Mouse (Mus musculus): Measurements from ENCODE around the gene Mthfr.

The Mthfr gene

GRCm38 (mm10) chr4:148038600-148039253 lies at the start of gene Mthfr, which contains the start of gene Clcn6:
Mthfr (plus strand) TSS chr4:148039077.
Clcn6 (minus strand) TSS chr4:148038821.
- peak; percentile 86 for ATAC-seq (ENCODE audit: low TSS enrichment)

GRCm38 (mm10) chr4:147993571-147994095 lies 45.2 kb upstream of the Mthfr start:
- no peak for ATAC-seq (ENCODE audit: low TSS enrichment)

- no peak for ATAC-seq (ENCODE audit: low TSS enrichment)
Observed at GRCm38 (mm10) chr4:147995311-147995710, 43.6 kb upstream of the Mthfr start.

GRCm38 (mm10) chr4:148000202-148000772 lies 38.6 kb upstream of the Mthfr start, which contains the start of gene Nppa:
Nppa (plus strand) TSS chr4:148000722.
- ATAC-seq (ENCODE audit: low TSS enrichment) = no peak

GRCm38 (mm10) chr4:148001013-148001789 lies 37.7 kb upstream of the Mthfr start:
- ATAC-seq (ENCODE audit: low TSS enrichment) = no peak

GRCm38 (mm10) chr4:148001866-148002265 lies 37.0 kb upstream of the Mthfr start:
- no peak for ATAC-seq (ENCODE audit: low TSS enrichment)

- no peak for ATAC-seq (ENCODE audit: low TSS enrichment)
Observed at GRCm38 (mm10) chr4:148004361-148004760, 34.5 kb upstream of the Mthfr start.

GRCm38 (mm10) chr4:148008412-148008811 lies 30.5 kb upstream of the Mthfr start:
- ATAC-seq (ENCODE audit: low TSS enrichment) = peak; percentile 74

- no peak for ATAC-seq (ENCODE audit: low TSS enrichment)
Observed at GRCm38 (mm10) chr4:148009641-148010040, 29.2 kb upstream of the Mthfr start.

GRCm38 (mm10) chr4:148011332-148011731 lies 27.5 kb upstream of the Mthfr start:
- no peak for ATAC-seq (ENCODE audit: low TSS enrichment)

- no peak for ATAC-seq (ENCODE audit: low TSS enrichment)
Observed at GRCm38 (mm10) chr4:148012216-148012615, 26.7 kb upstream of the Mthfr start.

- ATAC-seq (ENCODE audit: low TSS enrichment) = no peak
Observed at GRCm38 (mm10) chr4:148015418-148015817, 23.5 kb upstream of the Mthfr start.

GRCm38 (mm10) chr4:148016981-148017380 lies 21.9 kb upstream of the Mthfr start:
- no peak for ATAC-seq (ENCODE audit: low TSS enrichment)

GRCm38 (mm10) chr4:148018410-148018809 lies 20.5 kb upstream of the Mthfr start:
- ATAC-seq (ENCODE audit: low TSS enrichment) = 0 out of 2 replicates have a peak, but pooled peaks have one; percentile 20

- ATAC-seq (ENCODE audit: low TSS enrichment) = no peak
Observed at GRCm38 (mm10) chr4:148024003-148024402, 14.9 kb upstream of the Mthfr start.

- no peak for ATAC-seq (ENCODE audit: low TSS enrichment)
Observed at GRCm38 (mm10) chr4:148029297-148029696, 9.6 kb upstream of the Mthfr start.

GRCm38 (mm10) chr4:148030506-148030905 lies 8.4 kb upstream of the Mthfr start:
- no peak for ATAC-seq (ENCODE audit: low TSS enrichment)

- ATAC-seq (ENCODE audit: low TSS enrichment) = no peak
Observed at GRCm38 (mm10) chr4:148033858-148034410, 4.9 kb upstream of the Mthfr start.

- ATAC-seq (ENCODE audit: low TSS enrichment) = no peak
Observed at GRCm38 (mm10) chr4:148035440-148035839, 3.4 kb upstream of the Mthfr start.

- ATAC-seq (ENCODE audit: low TSS enrichment) = peak; percentile 7; the same call in 1 of the 2 replicates
Observed at GRCm38 (mm10) chr4:148038079-148038599, 738 bp upstream of the Mthfr start.

- no peak for ATAC-seq (ENCODE audit: low TSS enrichment)
Observed at GRCm38 (mm10) chr4:148039254-148040028, 564 bp downstream of the Mthfr start.
